33 mouse cellular contexts compared by ENCODE assay signal in genomic region chr4:77004483-77004882, GRCm38 (mm10).
"Had no signal": no experiment of that assay in that cellular context is flagged by ENCODE, and none has a peak within 500 bp of the region (broad histone marks: within the 10 kb centered on the region; RNA-seq: fewer than 3 reads in every experiment).

No protein-coding gene starts in this region.

- H3K36me3 ChIP-seq: heart, embryonic 10.5 days; heart, embryonic 12.5 days; heart, embryonic 13.5 days; heart, embryonic 15.5 days; hindbrain, embryonic 10.5 days; hindbrain, embryonic 12.5 days; hindbrain, embryonic 13.5 days; hindbrain, embryonic 15.5 days; intestine, embryonic 15.5 days; kidney, embryonic 15.5 days had no signal

- H3K9ac ChIP-seq: heart, embryonic 12.5 days; heart, embryonic 13.5 days; heart, embryonic 15.5 days; hindbrain, embryonic 12.5 days; hindbrain, embryonic 13.5 days; hindbrain, embryonic 14.5 days; hindbrain, embryonic 15.5 days; intestine, embryonic 15.5 days; kidney, embryonic 15.5 days had no signal

- H3K4me3 ChIP-seq: heart, embryonic 10.5 days; heart, embryonic 12.5 days; heart, embryonic 13.5 days; heart, embryonic 15.5 days; hindbrain, embryonic 10.5 days; hindbrain, embryonic 12.5 days; hindbrain, embryonic 13.5 days; hindbrain, embryonic 15.5 days; intestine, embryonic 15.5 days; kidney, embryonic 15.5 days; layer of hippocampus, adult 2 months; left cerebral cortex, adult 2 months had no signal

- H3K4me2 ChIP-seq: heart, embryonic 12.5 days; heart, embryonic 13.5 days; heart, embryonic 15.5 days; hindbrain, embryonic 12.5 days; hindbrain, embryonic 13.5 days; hindbrain, embryonic 14.5 days; hindbrain, embryonic 15.5 days; intestine, embryonic 15.5 days; kidney, embryonic 15.5 days had no signal

- ATAC-seq: hindbrain, embryonic 16.5 days; hindbrain, postnatal 0 days; inflammation-experienced regulatory T-cells, adult 6 months; intestine, embryonic 15.5 days; intestine, embryonic 16.5 days; intestine, postnatal 0 days had no signal

- H3K27me3 ChIP-seq: heart, embryonic 12.5 days; heart, embryonic 13.5 days; heart, embryonic 15.5 days; hindbrain, embryonic 12.5 days; hindbrain, embryonic 13.5 days; hindbrain, embryonic 15.5 days; intestine, embryonic 15.5 days; kidney, embryonic 15.5 days had no signal

- DNase-seq: heart, postnatal 14 days; heart, postnatal 36 days; kidney, adult 11 months; kidney, adult 18-20 months; kidney, adult 2 months; kidney, adult 8-10 months; kidney, adult 9 months; kidney, postnatal 10 days; kidney, postnatal 14 days; kidney, postnatal 25 days; kidney, postnatal 36 days; kidney, postnatal 4 days; layer of hippocampus, adult 9-11 months; layer of hippocampus, postnatal 36 days had no signal

- H3K4me1 ChIP-seq: heart, embryonic 10.5 days; heart, embryonic 12.5 days; heart, embryonic 15.5 days; hindbrain, embryonic 10.5 days; hindbrain, embryonic 12.5 days; hindbrain, embryonic 13.5 days; hindbrain, embryonic 15.5 days; intestine, embryonic 15.5 days; kidney, embryonic 15.5 days had no signal

- H3K9me3 ChIP-seq: heart, embryonic 10.5 days; heart, embryonic 13.5 days; heart, embryonic 15.5 days; hindbrain, embryonic 10.5 days; hindbrain, embryonic 12.5 days; hindbrain, embryonic 13.5 days; hindbrain, embryonic 15.5 days; intestine, embryonic 15.5 days; kidney, embryonic 15.5 days had no signal

- H3K27ac ChIP-seq: heart, embryonic 10.5 days; heart, embryonic 13.5 days; heart, embryonic 15.5 days; hindbrain, embryonic 10.5 days; hindbrain, embryonic 12.5 days; hindbrain, embryonic 13.5 days; hindbrain, embryonic 14.5 days; hindbrain, embryonic 15.5 days; hindbrain, postnatal 0 days; intestine, embryonic 15.5 days; kidney, embryonic 15.5 days; kidney, postnatal 0 days; layer of hippocampus, adult 2 months; left cerebral cortex, adult 2 months had no signal
